Mouse (Mus musculus): ENCODE measurements at regions not wholly inside any gene's neighbourhood (a gene's known extent, or its start where the extent isn't known, plus 50 kb on each side); places are given as distances from the start of the nearest gene placed in this dataset.
"Not testable (repeated sequence)": the region's sequence is repeated elsewhere in the genome, so short reads cannot be mapped to it uniquely, and the experiment has no call there.

DNA sequence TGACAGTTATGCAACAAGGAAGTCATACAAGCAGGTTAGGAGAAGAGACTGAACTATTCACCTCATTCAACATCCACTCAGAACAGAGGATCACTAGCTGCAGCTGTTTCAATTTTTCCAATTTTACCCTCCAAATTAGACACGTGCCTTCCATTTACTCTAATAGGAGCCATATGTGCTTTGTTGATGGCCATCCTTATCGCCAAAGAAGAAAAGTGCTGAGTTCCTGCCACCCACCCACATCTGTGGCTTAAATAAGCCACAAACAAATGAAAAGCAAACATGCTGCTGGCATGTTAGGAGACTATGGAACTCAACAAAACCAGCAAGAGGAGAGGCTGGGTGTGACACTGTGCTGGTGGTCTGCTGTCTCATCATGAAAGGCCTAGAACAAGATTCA is 1786.1 kb downstream of the 9330182O14Rik start:
- DNase-seq (ENCODE audit: low spot score), result no peak

DNA sequence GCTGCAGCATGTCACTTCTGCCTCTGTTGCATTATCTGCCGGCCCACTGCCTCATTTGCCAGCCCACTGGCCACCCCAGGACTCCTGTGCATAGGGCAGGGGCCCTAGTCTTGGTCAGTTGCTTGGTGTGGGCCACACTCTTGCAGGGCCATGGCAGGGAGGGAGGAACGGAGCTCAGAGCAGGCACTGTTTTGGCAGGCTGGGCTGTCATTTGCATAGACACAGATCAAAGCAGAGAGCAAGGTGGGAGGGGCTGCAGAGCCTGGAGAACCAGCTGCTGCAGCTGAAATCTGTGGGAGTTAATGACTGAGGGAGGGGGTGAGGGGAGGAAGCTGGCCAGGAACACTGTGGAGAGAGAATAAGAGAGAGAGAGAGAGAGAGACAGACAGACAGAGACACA is 1802.5 kb downstream of the 9330182O14Rik start:
- DNase-seq (ENCODE audit: low spot score), result no peak

DNA sequence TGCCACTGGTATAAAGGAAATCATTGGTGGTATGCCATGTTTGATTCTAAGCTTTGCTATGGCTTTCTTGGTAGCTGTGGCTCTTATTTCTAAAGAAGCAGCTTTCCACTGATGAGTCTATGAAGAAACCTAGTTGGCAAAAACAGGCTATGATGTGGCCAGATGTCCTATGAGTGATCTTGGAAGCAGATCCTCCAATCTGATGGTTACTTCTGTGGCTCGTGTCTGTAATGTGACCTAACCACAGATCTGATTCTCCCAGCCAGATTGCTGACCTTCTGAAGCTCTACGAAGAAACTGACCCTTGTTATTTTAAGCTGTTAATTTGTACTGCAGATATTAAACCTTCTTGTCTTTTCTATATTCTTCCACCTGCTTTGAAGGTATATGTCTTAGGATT is 1811.1 kb downstream of the 9330182O14Rik start:
- DNase-seq (ENCODE audit: low spot score), result no peak

DNA sequence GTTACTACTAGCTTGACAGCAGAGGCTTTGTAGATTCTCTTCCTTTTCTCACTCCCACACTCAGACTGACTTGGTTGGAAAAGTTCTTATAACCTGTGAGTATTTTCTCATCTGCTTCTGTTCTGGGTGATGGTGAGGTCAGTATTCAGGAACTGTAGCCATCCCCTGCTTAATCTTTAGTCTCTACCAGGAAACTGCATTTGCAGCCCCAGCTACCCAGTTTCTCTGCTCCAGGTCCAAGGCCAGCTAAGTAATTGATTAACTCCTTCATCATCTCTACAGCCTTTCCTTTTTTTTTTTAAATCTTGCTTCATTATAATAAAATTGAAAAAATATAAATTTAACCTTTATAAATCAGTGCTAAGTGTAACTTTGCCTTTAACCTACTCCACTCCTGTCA is 1813.7 kb downstream of the 9330182O14Rik start:
- peak; percentile 22 for DNase-seq (ENCODE audit: low spot score)

DNA sequence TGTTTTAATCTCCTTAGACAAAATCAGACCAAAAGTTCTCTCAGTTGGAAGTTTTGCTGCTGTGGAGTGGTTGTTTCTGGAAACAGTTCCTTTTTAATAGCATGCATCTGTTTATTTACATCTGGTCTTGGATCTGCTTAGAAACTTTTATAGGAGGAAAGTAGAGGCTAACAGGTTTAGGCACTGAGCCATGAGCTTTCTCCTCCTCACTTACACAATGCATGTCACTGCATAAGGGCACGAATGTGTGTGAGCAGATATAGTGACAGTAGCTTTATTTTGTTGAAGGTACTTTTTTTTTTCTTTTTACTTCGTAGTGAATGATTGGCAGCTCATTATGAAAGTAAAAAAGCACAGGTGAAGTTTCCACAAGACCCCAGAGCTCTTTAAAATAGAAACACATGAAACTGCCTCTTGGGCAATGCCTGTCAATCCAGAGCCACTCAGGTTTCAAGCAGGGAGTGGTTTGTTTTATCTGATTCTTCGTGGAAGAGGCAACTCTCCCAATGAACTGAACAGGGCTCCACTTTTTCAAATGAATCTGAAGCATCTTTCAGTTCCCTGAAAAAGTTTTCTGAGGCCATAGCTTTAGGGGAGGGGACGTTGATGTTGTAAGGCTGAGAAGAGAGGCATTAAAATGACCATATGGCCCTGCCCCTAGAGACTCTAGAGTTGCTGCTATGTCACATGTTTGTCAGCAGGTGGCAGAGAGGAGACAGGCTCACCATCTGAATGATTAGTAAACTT is 1814.4 kb downstream of the 9330182O14Rik start:
- DNase-seq (ENCODE audit: low spot score), result peak; percentile 31

DNA sequence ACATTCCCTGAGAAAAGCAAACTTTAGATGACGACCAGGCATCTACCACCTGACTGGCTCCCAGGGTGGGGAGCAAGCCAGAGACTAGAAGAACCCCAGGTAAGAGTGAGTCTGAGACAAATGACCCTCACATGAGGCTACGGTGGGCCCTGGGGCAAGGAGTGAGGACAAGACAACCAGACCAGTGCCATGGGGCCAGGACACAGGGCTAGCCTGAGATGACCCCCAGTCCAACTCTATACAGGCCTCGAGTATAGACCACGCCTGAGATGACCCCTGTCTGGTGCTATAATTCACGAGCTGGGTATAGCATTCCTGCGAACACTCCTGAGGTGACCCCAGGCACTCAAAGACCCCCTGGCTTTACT is 1814.9 kb downstream of the 9330182O14Rik start:
- no peak for DNase-seq (ENCODE audit: low spot score)

DNA sequence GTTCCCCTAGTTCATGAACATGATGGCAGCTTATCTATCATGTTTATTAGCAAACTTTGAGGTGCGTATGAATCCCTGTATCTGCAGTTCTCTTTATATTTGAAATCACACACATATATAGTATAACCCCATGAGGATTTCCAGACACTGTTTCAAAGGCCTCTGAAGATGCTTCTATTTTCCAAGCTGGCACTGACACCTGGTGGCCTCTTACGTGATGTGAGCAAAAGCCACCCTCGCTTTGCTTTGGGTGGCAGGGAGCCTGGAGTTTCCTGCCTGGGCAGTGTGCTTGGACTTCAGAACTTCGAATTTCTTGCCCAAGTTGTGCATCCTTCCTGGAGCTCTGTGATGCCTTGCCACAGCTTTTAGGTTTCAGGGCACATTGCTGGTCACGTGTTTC is 1817.1 kb downstream of the 9330182O14Rik start:
- DNase-seq (ENCODE audit: low spot score), result no peak

DNA sequence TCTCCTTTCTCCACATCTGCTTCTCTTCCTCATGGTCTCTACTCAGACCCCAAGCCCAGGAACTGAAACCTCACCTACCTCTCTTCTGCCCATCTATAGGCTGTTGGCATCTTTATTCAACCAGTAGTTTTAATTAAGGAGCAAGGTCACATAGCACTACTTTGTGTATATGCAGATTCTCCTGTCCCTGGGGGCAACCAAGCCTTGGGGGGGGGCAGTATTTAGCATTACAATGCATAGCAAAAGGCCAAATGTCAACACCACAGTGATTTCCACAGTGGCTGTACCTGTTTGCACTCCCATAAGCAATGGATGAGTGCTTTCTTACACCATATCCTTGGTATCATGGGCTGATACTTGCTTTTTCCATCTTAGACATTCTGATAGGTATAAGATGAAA is 1826.4 kb downstream of the 9330182O14Rik start:
- no peak for DNase-seq (ENCODE audit: low spot score)

DNA sequence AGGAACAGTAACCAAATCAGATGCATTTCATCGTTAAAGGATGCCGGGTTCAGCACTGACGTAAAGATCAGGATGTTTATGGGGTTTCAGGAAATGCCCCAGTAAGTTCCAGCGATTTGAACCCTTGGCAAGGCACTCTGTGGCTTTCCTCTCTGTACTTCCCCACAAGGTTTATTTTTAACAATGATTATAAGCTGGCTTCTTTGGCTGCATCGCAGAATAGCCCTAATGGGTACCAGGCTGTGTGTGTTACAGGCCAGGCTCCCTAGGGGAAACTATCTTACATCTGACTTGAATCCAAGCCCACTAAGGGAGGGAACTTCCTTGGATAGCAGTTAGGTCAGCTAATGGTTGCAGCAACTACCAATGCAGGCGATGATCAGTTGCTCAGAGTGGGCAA is 1836.7 kb downstream of the 9330182O14Rik start:
- DNase-seq (ENCODE audit: low spot score), result no peak

DNA sequence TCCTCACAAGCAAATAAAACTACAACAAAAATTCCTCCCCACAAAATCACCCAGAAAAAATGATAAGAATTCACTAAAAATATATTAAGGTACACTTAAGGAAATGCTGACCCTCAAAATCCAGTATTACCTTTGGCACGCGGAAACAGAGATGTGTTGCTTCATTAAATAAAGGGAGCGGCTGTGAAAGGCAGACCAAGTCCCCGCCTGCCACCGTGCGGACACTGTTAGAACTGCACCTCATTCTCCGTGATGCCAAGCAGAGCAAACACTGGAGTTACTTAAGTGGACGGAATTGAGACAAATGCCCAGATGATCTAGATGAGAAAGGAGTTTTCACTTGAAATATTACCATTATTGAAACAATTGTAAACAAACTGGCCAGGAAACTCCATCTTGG is 1839.1 kb downstream of the 9330182O14Rik start:
- DNase-seq (ENCODE audit: low spot score), result peak; percentile 66

DNA sequence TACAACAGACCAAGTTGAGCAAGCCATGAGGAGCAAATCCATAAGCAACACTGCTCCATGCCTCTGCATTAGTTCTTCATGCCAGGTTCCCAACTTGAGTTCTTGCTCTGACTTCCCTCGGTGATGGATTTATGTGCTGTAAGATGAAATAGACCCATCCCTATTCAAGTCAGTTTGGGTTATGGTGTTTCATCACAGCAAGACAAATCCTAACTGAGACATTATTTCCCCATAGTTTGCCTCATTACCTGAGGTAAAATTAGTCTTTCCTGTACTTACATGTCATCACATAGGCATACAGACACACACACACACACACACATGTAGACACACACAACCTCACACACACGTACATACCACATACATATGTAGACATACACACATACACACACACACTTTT is 1843.0 kb downstream of the 9330182O14Rik start:
- DNase-seq (ENCODE audit: low spot score), result no peak

DNA sequence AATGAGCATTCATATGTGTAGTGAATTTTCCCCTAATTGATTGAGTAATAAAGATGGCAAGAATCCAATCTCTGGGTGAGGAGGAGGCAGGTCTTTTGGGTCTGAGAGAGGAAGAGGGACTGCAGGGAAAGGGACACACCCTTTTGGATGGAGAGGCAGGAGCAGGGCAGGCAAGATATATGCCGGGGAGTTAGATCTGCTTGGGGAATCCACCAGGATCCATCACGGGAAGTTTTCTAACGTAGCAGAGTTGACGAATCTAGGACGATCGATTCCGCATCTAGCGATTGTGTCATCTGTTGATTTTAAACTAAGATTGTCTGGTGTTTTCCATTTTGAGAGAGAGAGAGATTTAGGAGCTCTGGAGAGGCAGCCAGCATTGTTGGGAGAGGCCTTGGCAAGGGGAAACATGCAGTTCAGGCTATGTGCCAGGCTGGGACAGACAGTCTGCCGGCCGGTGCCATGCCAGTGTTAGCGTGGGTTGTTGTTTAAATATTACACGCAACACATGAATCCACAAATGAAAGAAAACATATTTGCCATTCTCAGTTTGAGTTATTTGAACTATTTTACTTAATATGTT is 1843.6 kb downstream of the 9330182O14Rik start:
- no peak for DNase-seq (ENCODE audit: low spot score)

DNA sequence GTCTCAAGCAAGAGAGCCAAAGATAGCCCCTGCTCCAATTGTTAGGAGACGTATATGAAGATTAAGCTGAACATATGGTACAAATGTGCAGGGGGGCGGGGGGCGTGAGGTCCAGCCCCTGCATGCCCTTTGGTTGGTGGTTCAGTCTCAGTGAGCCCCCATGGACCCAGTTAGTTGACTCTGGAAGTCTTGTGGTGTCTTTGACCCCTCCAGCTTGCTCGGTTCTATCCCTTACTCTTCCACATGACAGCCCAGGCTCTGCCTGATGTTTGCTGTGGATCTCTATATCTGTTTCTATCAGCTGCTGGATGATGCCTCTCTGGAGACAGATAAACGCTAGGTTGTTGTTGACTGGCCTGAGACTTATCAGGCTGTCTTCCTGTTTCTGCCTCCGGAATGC is 1849.1 kb downstream of the 9330182O14Rik start:
- no peak for DNase-seq (ENCODE audit: low spot score)

DNA sequence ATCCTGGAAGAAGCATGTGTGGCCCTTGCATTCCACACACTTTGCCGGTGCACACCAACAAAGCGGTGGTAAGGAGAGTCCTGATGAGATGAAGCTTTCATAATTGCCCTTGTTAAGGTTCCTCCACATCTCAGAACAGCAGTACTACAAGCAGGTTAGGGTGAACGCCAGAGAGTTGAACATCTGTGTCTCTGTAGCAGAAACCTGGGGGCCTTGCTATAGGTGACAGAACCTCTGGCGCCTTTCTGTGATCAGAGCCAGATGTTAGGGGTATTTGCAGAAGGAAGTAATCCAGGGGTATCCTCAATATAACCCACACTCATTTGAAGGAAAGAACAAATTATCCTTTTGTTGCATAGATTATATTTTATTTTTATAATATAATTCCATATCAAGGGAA is 1850.1 kb downstream of the 9330182O14Rik start:
- DNase-seq (ENCODE audit: low spot score), result no peak

DNA sequence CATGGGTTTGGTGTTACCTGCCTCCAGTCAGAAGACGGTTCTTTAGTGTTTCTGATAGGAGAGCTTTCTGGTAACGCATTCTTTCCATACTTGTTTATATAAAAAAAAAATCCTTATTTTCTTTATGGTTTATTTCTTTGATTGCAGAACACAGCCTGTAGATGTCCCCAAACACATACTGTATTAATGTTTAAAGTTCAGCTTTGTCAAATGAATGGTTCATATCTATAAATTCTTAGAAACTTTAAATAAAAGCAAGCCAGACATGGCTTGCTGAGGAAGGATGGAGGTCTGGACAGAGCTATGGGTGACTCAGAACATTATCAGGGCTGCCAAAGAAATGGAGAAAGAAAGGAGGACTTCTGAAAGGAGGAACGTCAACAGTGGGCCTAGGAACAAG is 1852.1 kb downstream of the 9330182O14Rik start:
- no peak for DNase-seq (ENCODE audit: low spot score)

DNA sequence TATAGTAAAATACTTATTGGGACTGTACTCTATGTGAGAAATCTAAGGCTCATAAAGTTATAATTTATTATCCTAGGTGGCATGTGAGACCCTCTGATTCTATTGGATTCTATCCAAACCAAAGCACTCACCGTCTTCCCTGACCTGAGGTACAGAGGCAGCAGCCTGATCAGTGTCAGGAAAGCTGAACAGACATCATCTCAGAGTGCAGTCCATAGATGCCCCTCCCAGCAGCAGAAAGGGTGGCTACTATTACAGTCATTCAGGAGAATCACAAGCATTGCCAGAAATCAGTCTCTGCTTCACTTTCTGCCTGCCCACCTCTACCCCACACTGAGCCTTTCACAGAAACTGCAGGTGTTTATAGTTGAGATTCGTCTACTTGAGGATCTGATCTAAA is 1854.9 kb downstream of the 9330182O14Rik start:
- DNase-seq (ENCODE audit: low spot score), result no peak

DNA sequence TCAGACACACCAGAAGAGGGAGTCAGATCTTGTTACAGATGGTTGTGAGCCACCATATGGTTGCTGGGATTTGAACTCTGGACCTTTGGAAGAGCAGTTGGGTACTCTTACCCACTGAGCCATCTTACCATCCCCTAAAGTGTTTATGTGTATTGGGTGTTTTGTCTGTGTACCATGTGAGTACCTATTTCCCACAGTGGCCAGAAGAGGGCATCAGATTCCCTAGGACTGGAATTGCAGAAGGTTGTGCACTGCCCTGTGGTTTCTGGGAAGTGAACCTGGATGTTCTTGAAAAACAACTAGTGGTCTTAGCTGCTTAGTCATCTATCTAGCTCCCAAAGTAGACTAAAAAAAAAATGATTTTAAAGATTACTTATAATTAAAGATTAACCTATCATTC is 1857.7 kb downstream of the 9330182O14Rik start:
- no peak for DNase-seq (ENCODE audit: low spot score)

DNA sequence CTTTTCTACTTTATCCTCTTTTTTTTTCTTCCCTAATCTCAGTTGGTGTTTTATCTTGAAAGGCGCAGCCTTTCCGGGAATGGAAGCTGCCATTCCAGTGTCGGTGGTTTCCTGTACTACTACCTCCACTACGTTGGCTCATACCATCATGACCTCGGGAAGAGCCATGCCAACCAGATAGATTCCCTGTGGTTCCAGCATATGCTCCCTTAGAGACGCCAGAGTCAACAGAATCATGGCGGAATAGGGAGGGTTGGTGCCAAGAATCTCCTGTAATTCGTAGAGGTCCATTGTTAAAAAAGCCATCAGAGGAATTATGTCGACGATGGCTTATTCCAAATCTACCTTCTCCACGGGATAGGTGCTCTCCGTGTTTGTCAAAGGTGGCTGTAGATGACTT is 1898.1 kb downstream of the 9330182O14Rik start:
- not testable (repeated sequence) for DNase-seq (ENCODE audit: low spot score)

DNA sequence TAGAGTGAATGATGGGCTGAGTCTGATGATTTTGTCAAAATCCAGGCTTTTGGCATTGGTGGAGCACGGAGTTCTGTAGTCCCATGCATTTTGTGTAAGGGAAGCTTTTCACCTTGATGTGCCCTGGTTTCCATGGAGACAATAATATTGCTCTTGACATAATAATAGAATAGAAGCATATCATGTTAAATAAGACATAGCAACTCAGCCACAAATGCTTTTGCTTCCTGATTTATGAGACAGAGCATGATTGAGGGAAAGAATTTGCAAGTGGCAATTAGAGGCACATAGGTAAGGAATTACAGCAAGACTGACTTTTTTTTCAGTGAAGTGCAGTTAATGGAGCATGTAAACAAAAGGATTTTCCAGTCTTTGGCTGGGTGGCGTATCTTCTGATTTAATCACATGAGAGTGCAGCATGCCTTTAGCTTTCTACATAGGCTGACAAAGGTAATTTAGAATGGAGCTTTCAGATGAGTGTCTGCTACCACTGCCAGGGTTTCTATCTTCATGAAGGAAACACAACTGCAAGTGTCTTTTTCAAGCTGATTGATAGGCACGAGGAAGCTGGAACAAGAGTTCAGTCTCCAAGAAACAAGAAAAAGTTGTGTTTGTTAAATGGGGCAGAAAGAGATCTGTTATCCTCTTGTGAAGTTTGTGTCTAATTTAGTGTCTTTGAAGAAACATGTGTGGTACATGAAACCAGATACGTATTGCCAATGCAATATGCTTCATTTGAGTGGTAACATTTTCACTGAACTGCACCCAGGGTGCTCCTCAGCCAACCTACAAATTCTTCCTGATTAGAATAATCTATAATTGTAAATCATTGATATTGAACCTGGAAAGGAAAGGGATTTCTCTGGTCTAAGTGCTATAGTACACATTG is 1913.2 kb downstream of the 9330182O14Rik start:
- no peak for DNase-seq (ENCODE audit: low spot score)

DNA sequence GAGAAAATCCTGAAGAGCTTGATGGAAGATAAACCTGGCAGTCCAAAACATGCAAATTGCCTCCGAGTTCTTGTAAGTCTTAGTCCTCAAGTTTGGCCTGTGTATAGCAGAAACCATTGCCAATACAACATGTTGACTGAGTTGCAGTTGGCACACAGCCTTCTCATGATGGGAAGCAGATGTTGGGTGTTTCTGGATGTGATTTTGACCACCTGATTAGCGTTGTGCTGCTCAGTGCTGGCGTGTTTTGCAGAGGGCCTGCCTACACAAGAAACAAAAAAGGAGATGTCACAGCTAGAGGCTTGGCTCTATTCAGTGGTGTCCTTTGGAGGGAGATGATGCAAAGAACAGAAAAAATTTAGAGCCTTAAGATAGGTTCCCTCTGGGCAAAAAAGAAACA is 1922.6 kb downstream of the 9330182O14Rik start:
- DNase-seq (ENCODE audit: low spot score), result no peak

DNA sequence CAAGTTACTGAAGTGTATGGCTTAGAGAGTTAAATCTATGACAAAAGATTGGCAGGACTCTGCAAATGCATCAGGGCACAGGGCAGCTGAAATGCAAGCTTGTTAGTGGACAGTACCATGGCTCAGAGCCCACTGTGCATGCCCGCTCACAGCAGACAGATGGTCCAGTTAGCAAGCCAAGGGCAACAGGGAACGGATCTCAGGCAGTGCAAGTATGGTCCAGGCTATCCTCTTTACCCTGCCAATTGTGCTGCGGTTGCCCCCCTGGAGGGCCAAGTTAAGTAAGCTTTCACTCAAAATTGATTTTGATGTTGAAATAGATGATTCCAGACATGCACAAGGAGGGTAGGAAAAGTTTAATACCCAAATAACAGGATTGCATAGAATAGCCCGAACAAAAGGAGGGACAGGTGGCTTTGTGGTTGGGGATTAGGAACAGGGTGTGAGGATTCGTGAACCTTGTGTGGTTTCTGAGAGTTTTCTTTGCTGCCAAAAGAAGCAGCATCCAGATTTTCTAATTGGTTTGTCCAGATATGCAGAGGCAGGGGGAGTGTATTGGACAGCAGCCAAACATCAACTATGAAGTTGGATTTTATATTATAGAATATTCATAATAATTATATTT is 1934.2 kb downstream of the 9330182O14Rik start:
- no peak for DNase-seq (ENCODE audit: low spot score)

DNA sequence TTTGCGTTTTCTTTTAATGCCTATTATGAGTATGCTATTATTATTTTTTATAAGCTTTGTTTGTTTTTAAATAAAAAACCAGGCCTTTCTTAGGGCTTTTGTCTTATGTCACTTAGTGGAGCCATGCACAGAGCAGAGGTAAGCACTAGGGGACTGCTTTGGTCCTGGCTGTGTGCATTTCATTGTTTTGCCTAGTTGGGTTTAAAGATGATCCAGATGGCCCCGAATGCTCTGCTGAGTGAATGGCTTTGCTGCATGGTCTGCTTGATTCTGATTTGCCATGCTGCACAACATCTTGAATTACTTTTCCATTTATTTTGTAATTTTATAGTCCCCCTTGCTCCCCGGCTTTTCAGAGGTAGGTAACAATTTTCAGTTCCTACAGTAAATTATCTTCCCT is 1934.9 kb downstream of the 9330182O14Rik start:
- no peak for DNase-seq (ENCODE audit: low spot score)

DNA sequence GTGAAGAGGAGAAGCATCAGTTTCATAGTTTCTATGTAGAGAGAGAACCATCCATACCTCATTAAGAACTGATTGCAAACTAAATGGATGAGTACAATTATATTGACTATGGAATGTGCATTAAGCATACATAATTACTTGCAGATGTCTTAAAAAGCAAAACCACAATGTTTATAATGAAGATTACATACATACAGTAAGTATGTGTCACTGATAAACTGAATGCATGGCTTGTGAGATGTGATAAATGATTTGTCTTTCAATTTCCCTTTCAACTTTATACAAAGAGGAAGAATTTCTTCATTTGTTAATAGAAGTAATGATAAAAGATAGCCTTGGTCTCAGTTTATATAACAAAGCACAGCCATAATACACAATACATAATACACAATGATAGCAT is 1939.3 kb downstream of the 9330182O14Rik start:
- DNase-seq (ENCODE audit: low spot score), result no peak
